Mouse (Mus musculus) cerebellum, adult 18-20 months (tissue): Measurements from ENCODE around the gene 1700013G24Rik.

Source experiments
- DNase-seq, 2 experiments: peaks; one replicate each; pipeline ENCODE4 v3.0.0; 2021

1700013G24Rik gene

DNA sequence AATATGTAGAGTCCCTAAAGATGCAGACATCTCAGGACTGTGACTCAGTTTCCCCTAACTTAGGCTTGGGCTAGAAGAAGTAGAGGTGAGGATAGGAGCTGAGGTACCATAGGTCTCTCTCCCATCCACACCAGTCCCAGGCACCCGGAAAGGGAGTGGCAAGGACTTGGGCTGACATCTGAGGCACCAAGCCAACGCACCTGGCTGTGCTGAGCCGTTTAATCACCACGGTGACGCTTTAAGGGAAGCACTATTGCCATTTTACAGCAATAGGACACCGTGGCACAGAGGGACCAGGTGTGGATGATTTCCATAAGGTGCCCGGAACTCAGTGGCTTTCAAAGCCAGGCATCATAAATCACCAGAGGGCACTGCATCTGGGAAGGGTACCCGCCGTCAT is 5.2 kb downstream of the 1700013G24Rik start:
- no peak for DNase-seq

DNA sequence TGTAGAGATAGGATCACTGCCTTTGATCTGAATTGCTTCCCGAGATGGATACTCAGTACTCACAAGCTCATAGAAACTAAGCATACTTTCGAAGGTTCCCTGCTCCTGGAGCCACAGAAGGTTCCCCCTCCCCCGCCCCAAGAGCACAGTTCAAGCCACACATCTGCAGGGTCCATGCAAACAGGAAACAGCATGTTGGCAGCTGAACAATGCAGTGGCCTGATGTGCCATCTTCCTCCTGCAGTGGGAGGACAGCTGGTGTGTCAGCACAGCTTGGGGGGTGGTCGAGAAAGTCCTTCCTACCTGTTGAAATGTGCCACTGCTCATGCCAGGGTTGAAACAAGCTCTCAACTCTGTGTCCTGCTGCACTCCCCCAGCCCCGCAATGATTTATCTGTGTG is 5.8 kb downstream of the 1700013G24Rik start:
- DNase-seq = no peak

GRCm38 (mm10) chr4:137460676-137461075 is 7.6 kb downstream of the 1700013G24Rik start:
- DNase-seq = no peak

- no peak for DNase-seq
Measured at GRCm38 (mm10) chr4:137461217-137461616, 8.1 kb downstream of the 1700013G24Rik start.

DNA sequence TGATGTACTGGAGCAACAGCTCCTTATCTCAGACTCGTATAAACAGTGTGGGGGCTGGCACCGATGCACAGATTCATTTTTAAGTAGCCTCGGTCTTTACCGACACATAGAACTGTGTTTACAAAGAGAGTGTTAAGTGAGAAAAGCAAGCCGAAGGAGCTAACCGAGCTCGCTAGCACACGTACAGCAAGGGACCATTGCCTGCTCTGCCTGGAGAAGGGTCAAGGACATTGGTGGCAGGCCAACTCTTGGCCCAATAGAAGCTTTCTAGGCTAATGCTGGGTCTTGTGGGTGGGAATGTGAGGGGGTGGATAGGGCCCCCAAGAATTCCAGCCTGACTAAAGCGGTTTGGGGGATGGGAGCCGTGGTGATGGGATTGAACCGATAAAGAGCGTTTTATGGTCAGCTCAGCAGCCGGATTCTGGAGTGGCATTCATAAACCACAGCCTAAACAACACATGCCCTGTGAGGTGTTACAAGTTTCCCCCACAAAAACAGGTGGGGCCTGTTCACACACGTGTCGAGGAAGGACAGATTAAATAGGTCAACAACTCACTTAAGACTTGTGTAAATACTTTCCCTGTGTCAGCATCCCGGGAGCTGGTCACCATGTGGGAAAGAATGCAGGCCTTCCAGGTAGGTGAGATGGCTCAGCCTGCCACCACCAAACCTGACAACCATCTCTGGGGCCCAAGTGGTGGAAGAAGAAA is 9.1 kb downstream of the 1700013G24Rik start:
- no peak for DNase-seq

GRCm38 (mm10) chr4:137465125-137465787 is 12.2 kb downstream of the 1700013G24Rik start:
- DNase-seq = no peak

- DNase-seq = no peak
Measured at GRCm38 (mm10) chr4:137466991-137467390, 13.9 kb downstream of the 1700013G24Rik start.

DNA sequence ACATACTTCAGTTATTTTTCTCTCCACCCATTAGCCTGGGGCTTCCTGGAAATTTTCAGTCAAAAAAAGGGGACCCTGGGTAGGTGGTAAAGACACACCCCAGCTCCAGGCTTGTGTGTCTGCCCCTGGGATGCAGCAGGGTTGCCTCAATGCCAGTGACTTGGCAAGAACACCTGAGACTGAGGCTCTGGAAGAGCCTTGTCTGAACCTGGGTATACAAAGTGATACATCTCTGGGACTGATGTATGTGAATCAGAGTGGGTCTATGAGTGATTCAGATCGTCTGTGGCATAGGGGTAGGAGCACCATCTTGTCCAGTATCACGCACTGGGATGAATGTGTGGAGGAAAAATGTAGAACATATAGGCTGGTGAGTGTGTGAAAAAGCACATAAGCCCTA is 14.4 kb downstream of the 1700013G24Rik start:
- DNase-seq = no peak

- peak; percentile 74 to 78 for DNase-seq
Measured at GRCm38 (mm10) chr4:137468260-137469080, 15.4 kb downstream of the 1700013G24Rik start, which contains the start of gene Hspg2. Hspg2 (plus strand) TSS chr4:137468769.

- no peak for DNase-seq
Measured at GRCm38 (mm10) chr4:137469081-137469844, 16.2 kb downstream of the 1700013G24Rik start.

DNA sequence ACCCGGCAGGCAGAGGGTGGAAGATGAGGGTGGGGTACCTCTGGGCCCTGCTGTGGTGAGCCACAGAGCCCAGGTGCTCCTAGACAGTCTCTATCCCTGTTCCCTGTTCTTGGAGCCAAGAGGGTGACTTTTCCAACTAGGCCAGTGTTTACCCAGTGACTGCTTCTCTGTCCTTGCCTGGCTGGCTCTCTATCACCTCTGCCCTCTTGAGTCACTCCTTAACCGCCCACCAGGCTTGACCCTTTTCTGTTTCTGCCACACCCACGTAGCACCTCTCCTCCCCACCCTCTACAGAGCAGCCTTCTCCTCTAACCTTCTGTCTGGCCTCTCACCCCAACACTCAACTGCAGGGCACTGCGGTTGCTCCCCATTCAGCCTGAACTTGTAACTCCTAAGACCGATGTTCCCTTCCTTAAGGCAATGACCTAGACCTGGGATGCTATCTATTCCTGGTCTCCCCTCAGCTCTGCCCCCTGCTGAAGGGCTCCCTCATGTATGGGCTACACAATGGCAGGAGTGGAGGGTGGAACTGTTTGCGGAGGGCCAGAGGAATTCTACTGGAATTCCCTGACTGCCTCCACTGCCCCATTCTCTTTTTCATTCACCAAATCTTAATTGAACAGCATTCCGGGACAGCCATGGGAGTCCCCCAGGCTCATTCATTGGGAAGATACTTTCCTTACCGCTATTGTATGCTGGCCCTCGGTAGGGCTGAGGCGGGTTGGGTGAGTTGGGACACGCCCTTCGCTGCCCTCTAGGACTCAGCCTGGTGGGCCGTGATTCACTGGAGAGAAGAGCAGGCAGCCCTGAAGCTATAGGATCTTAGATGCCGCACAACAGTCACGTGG is 17.0 kb downstream of the 1700013G24Rik start:
- no peak for DNase-seq

- no peak for DNase-seq
Measured at GRCm38 (mm10) chr4:137470701-137471317, 17.7 kb downstream of the 1700013G24Rik start.

DNA sequence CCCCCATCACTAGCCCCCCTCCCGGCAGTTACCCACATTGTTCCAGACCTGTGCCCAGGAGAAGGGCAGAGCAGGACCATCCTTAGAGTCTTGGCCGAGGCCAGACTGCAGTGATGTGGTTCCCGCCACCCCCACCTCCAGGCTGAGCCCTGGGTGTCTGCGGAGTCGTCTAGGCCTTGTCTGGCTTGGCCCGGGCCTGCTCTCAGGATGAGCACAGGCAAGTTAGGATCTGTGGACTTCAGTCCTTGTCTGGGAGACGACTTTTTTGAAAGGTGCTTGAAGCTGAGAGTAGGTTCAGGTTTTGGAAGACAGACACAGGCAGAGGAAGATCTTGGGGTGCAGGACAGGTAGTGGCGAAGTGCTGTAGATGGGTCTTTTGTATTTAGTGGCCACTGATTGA is 18.2 kb downstream of the 1700013G24Rik start:
- no peak for DNase-seq

GRCm38 (mm10) chr4:137473240-137473639 is 20.2 kb downstream of the 1700013G24Rik start:
- DNase-seq = no peak

GRCm38 (mm10) chr4:137473701-137474388 is 20.8 kb downstream of the 1700013G24Rik start:
- DNase-seq = no peak

GRCm38 (mm10) chr4:137474694-137475093 is 21.6 kb downstream of the 1700013G24Rik start:
- no peak for DNase-seq

GRCm38 (mm10) chr4:137475271-137476050 is 22.4 kb downstream of the 1700013G24Rik start:
- DNase-seq = no peak

GRCm38 (mm10) chr4:137476065-137476760 is 23.1 kb downstream of the 1700013G24Rik start:
- DNase-seq = no peak

- no peak for DNase-seq
Measured at GRCm38 (mm10) chr4:137476761-137477237, 23.7 kb downstream of the 1700013G24Rik start.
